Mouse (Mus musculus) left cerebral cortex, postnatal 36 days (tissue): ENCODE measurements around the gene Fam69a. TPM values are rescaled to one million over a fixed set of nuclear protein-coding genes. Genes with fewer than 3 reads are reported as not detected.

Experiments used
- DNase-seq, 2 experiments: peaks; one replicate each; pipeline ENCODE4 v3.0.0; 2021 to 2022; ENCODE audit warnings: low spot score in 2 of 2, mixed read lengths in 1 of 2
- intact Hi-C: fragments of 180-260 bp; cut with DNase I; formaldehyde crosslinking; loops from one replicate; pipeline ENCODE4 v1.15.1; 2025
- total RNA-seq, 2 experiments: library from RNA; stranded (reverse); gene quantifications; 2 replicates each; pipeline ENCODE4 v1.2.3; 2021

The Fam69a gene
- total RNA-seq, 2 experiments from 2014 or later: 26.2 to 33.0 TPM

DNA sequence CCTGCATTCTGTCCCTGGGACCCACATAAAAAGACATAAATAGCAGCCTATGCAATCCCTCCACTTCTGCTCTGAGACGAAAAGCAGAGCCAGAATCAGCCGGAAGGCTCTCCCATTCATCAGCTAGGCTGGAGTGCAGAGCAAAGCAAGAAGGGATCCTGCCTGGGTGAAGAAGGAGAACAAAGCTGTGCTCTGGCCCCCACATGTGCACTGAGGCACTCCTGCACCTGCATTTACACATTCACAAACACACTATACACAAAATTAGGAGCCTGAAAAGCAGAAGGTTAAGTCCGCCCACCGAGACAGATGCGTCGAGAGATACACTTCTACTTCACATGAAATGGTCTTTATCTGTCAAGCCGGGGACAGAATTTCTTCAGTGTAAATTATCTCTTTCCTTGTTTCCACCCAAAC lies 113.0 kb downstream of the Fam69a start:
- peak in 1 of 2 experiments; percentile 44 for DNase-seq
- intact Hi-C loops: no loop called here

DNA sequence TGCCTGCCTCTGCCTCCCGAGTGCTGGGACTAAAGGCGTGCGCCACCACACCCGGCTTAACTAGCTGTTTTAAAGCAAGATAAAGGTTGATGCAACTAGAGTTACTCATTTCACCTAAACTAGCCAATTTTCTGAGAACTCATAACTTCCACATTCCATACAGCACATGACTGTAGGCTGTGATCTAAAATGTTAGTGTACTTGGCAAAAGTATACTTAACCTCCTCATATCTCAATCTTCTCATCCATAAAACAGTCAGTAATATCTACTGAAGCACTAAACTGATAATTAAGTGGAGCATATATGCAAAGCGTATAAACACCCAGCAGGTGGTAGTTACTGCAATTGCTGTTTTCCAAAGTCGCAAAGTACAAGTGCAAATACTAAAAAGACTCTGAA lies 113.6 kb downstream of the Fam69a start:
- DNase-seq: no peak
- intact Hi-C loops: no loop called here

DNA sequence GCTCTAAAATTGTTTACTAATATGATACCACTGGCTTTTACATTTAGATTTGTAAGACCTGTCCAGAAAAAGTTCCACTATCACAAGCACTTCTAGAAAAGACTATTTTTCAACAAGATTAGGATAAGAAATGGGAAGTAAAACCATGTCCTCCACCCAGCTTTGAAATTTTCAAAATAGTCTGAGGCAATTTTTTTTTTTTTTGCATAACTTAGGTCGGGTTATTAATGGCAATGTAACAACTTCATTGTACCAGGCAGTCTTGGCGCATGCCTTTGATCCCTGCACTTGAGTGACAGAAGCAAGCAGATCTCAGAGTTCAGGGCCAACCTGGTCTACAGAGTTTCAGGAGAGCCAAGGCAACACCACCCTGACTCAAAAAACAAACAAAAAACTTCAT lies 117.2 kb downstream of the Fam69a start:
- DNase-seq: no peak
- intact Hi-C loops: loop anchor here (2.0 kb wide), 1 partner anchor 31 kb away; the partner anchor contains the start of gene Rpl5

DNA sequence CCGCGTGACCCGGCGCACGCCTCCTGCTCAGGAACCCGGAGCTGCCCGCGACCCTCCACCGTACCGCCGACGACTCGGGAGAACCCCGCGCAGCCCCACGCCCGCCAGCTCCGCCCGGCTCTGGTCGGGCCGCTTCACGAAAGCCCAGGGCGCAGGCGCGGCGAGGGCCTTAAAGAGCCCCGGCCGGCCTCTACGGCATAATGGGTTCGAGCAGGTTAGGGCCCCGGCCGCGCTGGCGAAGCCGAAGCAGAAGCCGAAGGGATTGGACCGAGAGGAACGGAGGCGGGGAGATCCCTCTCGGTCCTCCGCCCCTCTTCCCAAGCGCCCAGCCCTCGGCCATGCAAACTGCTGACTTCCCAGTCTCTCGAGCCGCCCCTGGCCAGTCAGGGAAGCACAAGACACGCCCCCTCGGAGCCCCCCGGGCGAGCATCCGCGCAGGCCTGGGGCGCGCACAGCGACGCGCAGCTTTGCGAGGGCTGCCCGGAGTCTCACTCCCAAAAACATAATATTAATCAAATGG lies 117.9 kb downstream of the Fam69a start:
- DNase-seq: peak; percentile 88
- intact Hi-C loops: loop anchor here (2.0 kb wide), 1 partner anchor 32 kb away; the partner anchor contains the start of gene Rpl5

DNA sequence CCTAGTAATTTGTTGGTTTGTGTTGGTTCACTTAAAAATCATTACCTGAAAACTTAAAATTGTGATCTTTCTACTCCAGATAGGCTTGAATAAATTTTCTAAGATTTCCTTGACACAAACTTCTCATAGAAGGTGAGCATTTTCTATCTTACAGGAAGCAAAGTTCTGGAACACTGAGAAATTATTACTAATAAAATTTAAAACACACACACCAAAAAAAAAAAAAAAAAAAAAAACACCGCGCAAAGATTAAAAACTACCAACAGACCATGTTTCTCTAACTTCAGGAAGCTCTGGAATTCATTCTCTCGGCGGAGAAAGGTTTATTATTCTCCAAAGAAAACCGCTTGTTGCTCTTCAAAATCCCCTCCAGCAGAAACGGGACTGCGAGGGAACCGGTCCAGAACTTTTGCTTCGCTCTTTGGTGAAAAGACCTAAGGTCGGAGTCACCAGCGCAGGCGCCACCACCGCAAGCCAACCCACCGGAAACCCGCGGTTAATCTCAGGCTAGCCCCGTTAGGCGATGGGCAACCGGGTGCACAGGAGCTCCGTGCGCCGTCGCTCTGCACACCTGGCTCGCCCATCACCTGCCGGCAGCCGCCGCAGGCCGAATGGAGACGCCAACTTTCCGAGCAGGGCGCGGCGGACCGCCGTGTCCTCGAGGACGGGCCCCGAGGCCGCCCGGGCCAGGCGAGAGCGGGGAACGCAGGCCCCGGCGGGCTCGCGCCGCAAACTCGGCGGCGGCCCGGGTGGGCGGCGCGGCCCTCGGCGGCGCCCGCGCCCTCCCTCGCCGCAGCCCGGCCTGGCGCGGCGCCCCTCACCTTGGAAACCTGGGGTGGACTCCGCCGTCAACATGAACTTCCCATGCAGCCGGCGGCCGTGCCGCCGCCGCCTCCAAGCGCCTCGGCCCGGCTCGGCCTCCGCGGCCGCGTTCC lies 118.6 kb downstream of the Fam69a start:
- peak; percentile 54 to 55 for DNase-seq
- intact Hi-C loops: loop anchor here (2.0 kb wide), 1 partner anchor 33 kb away; the partner anchor contains the start of gene Rpl5

DNA sequence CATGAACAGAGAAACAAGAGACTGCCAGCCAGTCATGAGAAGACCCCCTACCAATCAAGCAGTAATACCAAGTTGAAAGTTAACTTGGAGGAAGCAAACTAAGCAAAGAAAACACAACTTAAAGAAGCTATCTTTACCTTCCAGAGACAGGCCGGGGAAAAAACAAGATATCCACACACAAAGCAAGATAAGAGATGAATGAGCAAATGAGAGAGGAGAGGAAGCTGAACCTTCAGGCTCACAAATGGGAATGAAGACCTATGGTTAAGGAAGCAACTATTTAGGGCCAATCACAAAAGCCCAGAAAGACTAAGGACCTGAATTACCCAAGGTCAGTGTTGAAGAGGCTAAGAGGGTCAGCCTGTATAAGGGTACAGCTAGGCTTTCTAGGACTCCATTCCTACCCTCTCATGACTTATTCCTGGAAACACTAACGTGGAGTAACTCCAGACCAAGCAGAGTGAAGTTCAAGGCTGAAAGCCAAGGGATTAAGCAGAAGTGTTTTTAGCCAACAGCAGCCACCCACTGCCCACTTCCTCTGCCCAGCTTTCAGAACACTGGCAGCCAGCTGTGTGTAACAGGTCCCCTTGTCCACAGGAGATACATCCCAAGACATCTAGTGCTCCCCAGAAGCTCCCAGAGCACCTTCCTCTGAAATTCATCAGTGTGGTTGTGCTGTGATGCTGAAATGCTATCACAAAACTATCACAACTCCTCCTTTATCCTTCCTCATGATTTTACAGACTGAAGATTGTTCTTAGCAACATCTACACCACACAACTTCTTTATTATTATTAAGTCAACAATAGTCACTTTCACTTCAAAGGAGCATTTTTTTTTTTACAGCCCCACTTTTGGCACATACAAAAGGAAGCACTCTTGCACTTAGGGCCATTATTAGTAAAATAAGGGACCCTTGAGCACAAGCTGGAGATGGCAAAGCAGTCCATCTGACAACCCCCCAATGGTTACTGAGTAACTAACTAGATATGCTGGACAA lies 120.5 kb downstream of the Fam69a start:
- intact Hi-C loops: no loop called here
- DNase-seq: no peak

DNA sequence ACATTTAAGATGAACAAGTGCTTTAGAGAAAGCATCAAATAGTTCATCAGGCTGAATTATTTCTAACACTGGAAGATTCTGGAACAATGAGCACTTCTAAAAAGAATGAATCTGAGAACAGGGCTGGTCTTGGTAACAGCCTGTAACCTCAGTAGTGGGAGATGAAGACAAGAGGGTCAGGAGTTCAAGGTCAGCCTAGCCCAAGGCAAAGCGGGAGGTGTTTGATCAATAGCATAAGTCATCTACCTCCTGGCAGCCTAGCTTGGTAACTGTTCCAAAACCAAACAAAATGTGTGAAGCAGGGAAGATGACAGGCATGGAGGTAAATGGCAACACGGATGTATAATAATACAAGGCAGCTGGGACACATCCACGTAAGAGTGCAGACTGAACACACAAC lies 122.9 kb downstream of the Fam69a start:
- intact Hi-C loops: no loop called here
- no peak for DNase-seq

DNA sequence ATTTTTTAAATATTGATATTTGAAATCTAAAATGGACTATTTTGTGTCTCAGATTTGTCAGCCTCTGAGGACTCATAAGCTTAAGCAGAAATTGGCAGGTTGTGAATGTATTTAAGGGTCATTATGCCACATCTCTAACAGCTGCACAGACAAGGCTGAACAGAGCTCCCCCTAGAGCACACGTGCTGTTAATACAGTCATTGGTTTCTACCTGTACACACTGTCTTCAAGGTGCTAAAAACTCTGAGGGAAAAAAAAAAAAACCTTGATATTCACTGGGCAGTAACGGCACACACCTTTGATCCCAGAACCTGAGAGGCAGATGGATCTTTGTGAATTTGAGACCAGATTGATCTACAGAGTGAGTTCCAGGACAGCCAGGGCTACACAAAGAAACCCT lies 127.9 kb downstream of the Fam69a start:
- intact Hi-C loops: no loop called here
- no peak for DNase-seq

Other genes with a start within 250 kb of the Fam69a start
- gene Ube2d2b, start 157.0 kb downstream of the Fam69a start, total RNA-seq: not detected
- gene Evi5, start 112.0 kb downstream of the Fam69a start, total RNA-seq: 10 to 100 TPM; 73.4 to 88.4 TPM
- gene Rpl5, start 86.6 kb downstream of the Fam69a start, total RNA-seq: 10 to 100 TPM; 51.5 to 67.5 TPM
- gene Mtf2, start 78.6 kb upstream of the Fam69a start, total RNA-seq: 10 to 100 TPM; 43.1 to 65.6 TPM
- 10 to 100 TPM; 25.2 to 27.5 TPM for gene Tmed5, start 145.5 kb upstream of the Fam69a start, total RNA-seq
- gene Ccdc18, start 145.8 kb upstream of the Fam69a start, total RNA-seq: 1 to 10 TPM; 1.3 to 1.6 TPM